Mouse (Mus musculus): ENCODE data around the gene Dnah9.

Gene Dnah9

DNA sequence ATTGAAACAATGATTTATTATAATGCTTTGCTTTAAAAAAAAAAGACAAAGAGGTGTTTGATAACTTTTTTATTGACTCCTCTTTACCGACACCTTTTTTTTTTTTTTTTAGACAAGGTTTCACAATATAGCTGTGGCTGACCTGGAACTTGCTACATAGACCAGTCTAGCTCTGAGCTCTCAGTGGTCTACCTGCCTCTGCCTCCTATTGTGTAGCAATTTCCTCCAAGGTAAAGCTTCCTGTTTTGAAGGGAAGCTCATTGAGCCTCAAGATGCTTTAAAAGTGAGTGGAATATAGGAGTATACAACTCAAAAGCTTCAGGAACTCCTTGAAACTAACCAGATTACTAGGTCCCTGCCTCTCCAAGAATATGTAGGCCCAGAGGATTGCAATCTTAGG lies 372.5 kb downstream of the Dnah9 start:
- DNase-seq (ENCODE audit: low spot score in 2 of 2): no peak

DNA sequence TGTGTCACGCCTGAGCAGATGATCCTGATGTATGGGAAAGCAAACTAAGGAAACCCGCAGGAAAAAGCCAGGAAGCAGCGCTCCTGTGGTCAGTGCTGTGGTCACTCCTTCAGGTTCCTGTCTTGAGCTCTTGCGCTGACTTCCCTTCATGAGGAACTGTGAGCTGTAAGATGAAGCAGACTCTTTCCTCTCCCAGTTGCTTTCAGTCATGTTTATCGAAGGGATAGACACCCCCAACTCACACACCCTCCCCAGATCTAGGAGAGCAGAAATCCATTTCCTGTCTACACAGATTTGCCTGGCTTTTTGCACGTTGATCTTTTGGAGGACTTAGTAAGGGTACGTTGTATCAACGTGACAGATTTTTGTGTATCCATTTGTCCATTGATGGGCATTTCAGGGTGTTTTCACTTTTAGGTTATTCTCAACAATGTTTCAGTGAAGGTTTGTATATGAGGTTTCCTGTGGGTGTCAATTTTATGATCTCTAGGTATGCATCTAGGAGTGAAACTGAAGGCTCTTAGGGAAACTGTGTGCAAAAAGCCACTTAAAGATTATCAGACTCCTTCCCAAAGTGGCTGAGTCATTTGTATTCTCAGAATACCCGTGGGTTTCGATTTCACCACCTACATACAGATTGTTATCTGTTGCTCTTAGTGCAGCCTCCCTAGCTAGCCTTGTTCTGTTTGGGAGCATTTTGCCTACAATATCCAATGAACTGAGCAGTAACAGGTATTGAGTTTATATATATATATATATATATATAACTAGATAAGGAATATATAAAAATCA lies 373.7 kb downstream of the Dnah9 start:
- no peak for DNase-seq (ENCODE audit: low spot score in 2 of 2)

- peak; percentile 94 to 98 for DNase-seq (ENCODE audit: low spot score in 2 of 2)
These were observed 380.2 kb downstream of the Dnah9 start, which contains the start of gene Map2k4 for GRCm38 (mm10) chr11:65788154-65788553. Map2k4 (minus strand) TSS chr11:65788297.

GRCm38 (mm10) chr11:65787421-65788151 lies 380.8 kb downstream of the Dnah9 start:
- DNase-seq (ENCODE audit: low spot score in 2 of 2): no peak

GRCm38 (mm10) chr11:65786160-65786559 lies 382.2 kb downstream of the Dnah9 start:
- no peak for DNase-seq (ENCODE audit: low spot score in 2 of 2)

GRCm38 (mm10) chr11:65781596-65781995 lies 386.8 kb downstream of the Dnah9 start:
- DNase-seq (ENCODE audit: low spot score in 2 of 2): no peak

Data from spleen, postnatal 4 days (tissue).